Mouse (Mus musculus): ENCODE results near the gene Gm4952. TPM values are rescaled to one million over a fixed set of nuclear protein-coding genes. Genes with fewer than 3 reads are reported as not detected.

Gene Gm4952
- total RNA-seq, 1 experiment = not detected

DNA sequence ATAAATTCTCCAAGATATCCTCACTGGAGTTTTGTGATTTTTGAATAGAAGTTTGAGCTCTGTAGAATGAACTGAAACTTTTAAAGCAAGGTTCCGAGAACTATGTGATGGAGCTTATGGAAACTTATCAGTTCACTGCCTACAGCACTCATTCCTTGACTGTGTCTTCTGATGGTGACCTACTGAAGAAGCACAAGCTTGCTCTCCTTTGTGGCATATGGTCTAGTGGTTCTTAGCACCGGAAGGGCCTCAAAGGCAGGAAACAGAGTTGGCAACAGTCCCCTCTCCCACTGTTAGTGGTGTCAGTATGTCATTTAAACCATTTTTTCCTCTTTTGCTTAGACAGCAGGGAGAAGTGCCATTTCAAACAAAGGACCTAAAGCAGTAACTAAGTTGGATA lies 23.1 kb upstream of the Gm4952 start:
- peaks cover 0 to 5% of the 10 kb centered on the region in 2 experiments; a peak in 1 of 4 replicates for H3K4me1 ChIP-seq (ENCODE audit: control insufficient read depth in 2 of 2, insufficient read depth in 2 of 2, low read length in 2 of 2, poor library complexity in 1 of 2)
- H3K9ac ChIP-seq (ENCODE audit: insufficient read depth, low read depth, low read length, poor library complexity, severe bottlenecking) = no peak overlapping the region
- in situ Hi-C loops (cut with MboI; ENCODE audit: low sequenced_read_pairs in 2 of 2, unreplicated experiment in 2 of 2) = no loop called here
- no peak for DNase-seq (ENCODE audit: low read depth, low spot score)
- no peak overlapping the region for H3K4me3 ChIP-seq (ENCODE audit: insufficient read depth in 1 of 2, low read depth in 1 of 2, low read length in 2 of 2, poor library complexity in 1 of 2, severe bottlenecking in 1 of 2)
- TF ChIP-seq ZNF384 (IDR thresholded peaks at IDR 0.05; ENCODE audit: low read depth, low read length) = no peak
- no peak for TF ChIP-seq CHD2 (IDR thresholded peaks at IDR 0.05; ENCODE audit: low read depth, low read length)
- no peak for TF ChIP-seq HCFC1 (IDR thresholded peaks at IDR 0.05; ENCODE audit: borderline replicate concordance, insufficient read depth, low read length)
- no peak for TF ChIP-seq ZC3H11A (IDR thresholded peaks at IDR 0.05; ENCODE audit: borderline replicate concordance, low read depth, low read length)
- no peak for TF ChIP-seq MAFK (IDR thresholded peaks at IDR 0.05; ENCODE audit: insufficient read depth, low read depth, low read length)
- H3K9me3 ChIP-seq (ENCODE audit: control insufficient read depth, insufficient read depth, low read depth, low read length) = no peaks in the 10 kb centered on the region
- no peak overlapping the region for H3K27ac ChIP-seq (ENCODE audit: insufficient read depth, low read depth, low read length, poor library complexity, severe bottlenecking)
- no peaks in the 10 kb centered on the region for H3K36me3 ChIP-seq (ENCODE audit: control insufficient read depth, insufficient read depth, low read length, poor library complexity, severe bottlenecking)

DNA sequence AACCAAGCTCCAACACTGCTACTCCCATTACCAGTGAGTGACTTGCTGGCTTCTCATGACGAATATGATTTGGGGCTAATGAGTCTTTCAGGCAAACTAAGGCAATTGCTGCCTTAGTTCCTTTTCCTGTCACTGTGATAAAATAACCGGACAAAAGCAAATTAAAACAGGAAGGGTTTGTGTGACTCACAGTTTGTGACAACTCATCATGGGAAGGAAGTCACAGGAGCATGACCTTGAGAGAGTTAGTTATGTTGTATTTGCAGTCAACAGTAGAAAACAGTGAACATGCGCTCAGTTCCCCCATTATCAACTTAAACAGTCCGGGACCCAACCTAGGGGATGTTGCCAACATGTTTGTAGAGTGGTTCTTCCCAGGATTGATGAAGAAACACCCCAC lies 14.5 kb upstream of the Gm4952 start:
- Histone ChIP-seq H3K4me3 (ENCODE audit: insufficient read depth in 1 of 2, low read depth in 1 of 2, low read length in 2 of 2, poor library complexity in 1 of 2, severe bottlenecking in 1 of 2) (no peak overlapping the region), H3K9ac (ENCODE audit: insufficient read depth, low read depth, low read length, poor library complexity, severe bottlenecking) (no peak overlapping the region), H3K4me1 (ENCODE audit: control insufficient read depth in 2 of 2, insufficient read depth in 2 of 2, low read length in 2 of 2, poor library complexity in 1 of 2) (no peaks in the 10 kb centered on the region), H3K27ac (ENCODE audit: insufficient read depth, low read depth, low read length, poor library complexity, severe bottlenecking) (no peak overlapping the region), H3K36me3 (ENCODE audit: control insufficient read depth, insufficient read depth, low read length, poor library complexity, severe bottlenecking) (no peaks in the 10 kb centered on the region), H3K9me3 (ENCODE audit: control insufficient read depth, insufficient read depth, low read depth, low read length) (no peaks in the 10 kb centered on the region)
- TF ChIP-seq MAFK (IDR thresholded peaks at IDR 0.05; ENCODE audit: insufficient read depth, low read depth, low read length) (no peak), ZC3H11A (IDR thresholded peaks at IDR 0.05; ENCODE audit: borderline replicate concordance, low read depth, low read length) (no peak), HCFC1 (IDR thresholded peaks at IDR 0.05; ENCODE audit: borderline replicate concordance, insufficient read depth, low read length) (no peak), ZNF384 (IDR thresholded peaks at IDR 0.05; ENCODE audit: low read depth, low read length) (no peak), CHD2 (IDR thresholded peaks at IDR 0.05; ENCODE audit: low read depth, low read length) (no peak)
- DNase-seq (ENCODE audit: low read depth, low spot score) = no peak
- in situ Hi-C loops (cut with MboI; ENCODE audit: low sequenced_read_pairs in 2 of 2, unreplicated experiment in 2 of 2) = no loop called here

DNA sequence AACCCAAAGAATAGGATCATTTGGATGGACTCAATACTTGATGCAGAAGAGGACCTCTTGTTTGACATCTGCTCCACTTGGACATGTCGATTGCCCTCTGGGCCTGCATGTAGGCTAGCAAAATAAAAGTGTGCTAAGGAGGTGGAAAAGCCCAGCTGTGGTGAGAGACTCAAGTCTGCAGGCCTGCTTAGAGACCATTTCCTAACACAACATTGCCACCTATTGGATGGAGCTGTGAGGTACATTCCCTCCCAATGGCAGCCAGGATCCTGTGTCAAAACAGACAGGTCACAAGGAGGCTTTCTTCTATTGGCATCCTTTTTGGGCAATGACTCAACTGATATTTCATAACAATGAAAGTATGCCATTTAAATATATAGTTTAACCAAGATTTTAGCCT lies 7.9 kb upstream of the Gm4952 start:
- TF ChIP-seq ZNF384 (IDR thresholded peaks at IDR 0.05; ENCODE audit: low read depth, low read length) = no peak
- TF ChIP-seq CHD2 (IDR thresholded peaks at IDR 0.05; ENCODE audit: low read depth, low read length) = no peak
- TF ChIP-seq ZC3H11A (IDR thresholded peaks at IDR 0.05; ENCODE audit: borderline replicate concordance, low read depth, low read length) = peak; percentile 79; the same call in 1 of the 2 replicates
- no peaks in the 10 kb centered on the region; a peak in 1 of 4 replicates for H3K4me1 ChIP-seq (ENCODE audit: control insufficient read depth in 2 of 2, insufficient read depth in 2 of 2, low read length in 2 of 2, poor library complexity in 1 of 2)
- in situ Hi-C loops (cut with MboI; ENCODE audit: low sequenced_read_pairs in 2 of 2, unreplicated experiment in 2 of 2) = loop anchor here in 1 of 2 experiments (5.0 kb wide), 1 partner anchor 75 kb away; no protein-coding TSS in a partner anchor

DNA sequence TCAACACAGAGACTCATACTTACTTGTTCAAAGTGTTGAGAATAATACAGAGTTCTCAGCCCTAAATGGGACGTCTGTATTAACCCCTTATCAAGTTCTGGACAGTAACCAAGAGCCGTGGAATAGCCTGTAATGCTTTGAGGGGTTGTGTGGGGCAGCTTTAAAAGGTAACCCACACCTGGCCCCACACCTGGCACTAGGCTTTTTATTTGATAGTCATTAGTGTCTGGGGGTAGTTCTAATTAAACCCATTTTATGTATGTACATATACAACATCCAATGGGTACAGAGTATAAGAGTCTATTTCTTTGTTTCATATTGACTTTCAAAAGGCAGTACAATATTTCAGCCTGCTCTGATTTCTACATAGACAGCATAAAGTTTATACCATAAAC lies 4.6 kb upstream of the Gm4952 start:
- no peak overlapping the region; a peak in 1 of 4 replicates for H3K4me3 ChIP-seq (ENCODE audit: insufficient read depth in 1 of 2, low read depth in 1 of 2, low read length in 2 of 2, poor library complexity in 1 of 2, severe bottlenecking in 1 of 2)
- TF ChIP-seq HCFC1 (IDR thresholded peaks at IDR 0.05; ENCODE audit: borderline replicate concordance, insufficient read depth, low read length) (no peak), CHD2 (IDR thresholded peaks at IDR 0.05; ENCODE audit: low read depth, low read length) (no peak), ZNF384 (IDR thresholded peaks at IDR 0.05; ENCODE audit: low read depth, low read length) (no peak), MAFK (IDR thresholded peaks at IDR 0.05; ENCODE audit: insufficient read depth, low read depth, low read length) (no peak), ZC3H11A (IDR thresholded peaks at IDR 0.05; ENCODE audit: borderline replicate concordance, low read depth, low read length) (no peak)
- H3K9ac ChIP-seq (ENCODE audit: insufficient read depth, low read depth, low read length, poor library complexity, severe bottlenecking) = no peak overlapping the region
- in situ Hi-C loops (cut with MboI; ENCODE audit: low sequenced_read_pairs in 2 of 2, unreplicated experiment in 2 of 2) = no loop called here
- H3K4me1 ChIP-seq (ENCODE audit: control insufficient read depth in 2 of 2, insufficient read depth in 2 of 2, low read length in 2 of 2, poor library complexity in 1 of 2) = no peaks in the 10 kb centered on the region; a peak in 1 of 4 replicates
- no peak for DNase-seq (ENCODE audit: low read depth, low spot score)
- H3K36me3 ChIP-seq (ENCODE audit: control insufficient read depth, insufficient read depth, low read length, poor library complexity, severe bottlenecking) = no peaks in the 10 kb centered on the region
- no peaks in the 10 kb centered on the region for H3K9me3 ChIP-seq (ENCODE audit: control insufficient read depth, insufficient read depth, low read depth, low read length)
- no peak overlapping the region for H3K27ac ChIP-seq (ENCODE audit: insufficient read depth, low read depth, low read length, poor library complexity, severe bottlenecking)

More for the DNA sequence above, 7.9 kb upstream of the Gm4952 start:
- Histone ChIP-seq H3K27ac (ENCODE audit: insufficient read depth, low read depth, low read length, poor library complexity, severe bottlenecking) (no peak overlapping the region), H3K4me3 (ENCODE audit: insufficient read depth in 1 of 2, low read depth in 1 of 2, low read length in 2 of 2, poor library complexity in 1 of 2, severe bottlenecking in 1 of 2) (no peak overlapping the region), H3K9me3 (ENCODE audit: control insufficient read depth, insufficient read depth, low read depth, low read length) (no peaks in the 10 kb centered on the region), H3K9ac (ENCODE audit: insufficient read depth, low read depth, low read length, poor library complexity, severe bottlenecking) (no peak overlapping the region), H3K36me3 (ENCODE audit: control insufficient read depth, insufficient read depth, low read length, poor library complexity, severe bottlenecking) (no peaks in the 10 kb centered on the region)
- peak; percentile 47 for DNase-seq (ENCODE audit: low read depth, low spot score)
